Mouse (Mus musculus): ENCODE results near the gene Ifi208.
"Not testable (repeated sequence)": the region's sequence is repeated elsewhere in the genome, so short reads cannot be mapped to it uniquely, and the experiment has no call there.

Ifi208 gene

GRCm38 (mm10) chr1:173673458-173674097, at the start of gene Ifi208:
Ifi208 (plus strand) TSS chr1:173673675.
- not testable (repeated sequence) for DNase-seq

- DNase-seq: no peak
These were observed 49.4 kb upstream of the Ifi208 start for GRCm38 (mm10) chr1:173624052-173624451.

DNA sequence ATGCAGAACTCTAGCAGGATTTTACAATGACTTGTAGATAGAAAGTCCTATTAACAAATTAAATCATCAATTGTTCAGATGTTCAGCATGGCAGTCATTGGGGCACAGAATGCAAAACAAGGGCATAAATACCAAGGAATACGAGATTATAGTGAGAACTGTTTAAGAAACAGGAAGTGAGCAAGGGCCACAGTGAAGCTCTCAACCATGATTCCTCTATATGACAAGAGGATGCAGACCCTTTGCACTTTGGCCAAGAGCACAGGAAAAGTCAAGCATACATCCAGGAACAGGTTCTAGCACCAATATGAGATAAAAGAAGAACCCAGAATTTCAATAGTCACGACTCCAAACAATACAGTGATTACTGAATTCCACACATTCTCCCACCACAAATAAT, 46.8 kb upstream of the Ifi208 start:
- DNase-seq: no peak

DNA sequence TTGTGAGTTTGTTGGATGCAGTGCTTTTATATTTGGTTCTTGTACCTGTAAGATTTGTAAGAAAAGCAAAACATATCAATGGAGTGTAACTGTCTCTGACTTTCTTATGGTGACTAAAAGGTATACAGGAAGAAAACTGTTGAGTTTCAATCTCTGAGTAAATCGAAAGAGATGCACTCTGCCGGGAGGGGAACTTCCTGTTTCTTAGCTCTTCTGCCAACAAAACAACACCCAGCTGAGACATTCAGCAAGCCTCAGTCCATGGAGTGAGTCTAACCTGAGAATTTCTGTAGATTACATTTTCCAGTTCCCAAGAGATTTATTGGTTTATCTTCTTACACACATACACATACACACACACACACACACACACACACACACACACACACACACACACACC, 42.9 kb upstream of the Ifi208 start, which contains the start of gene Ifi209:
Gene Ifi209, plus strand, starts transcription at position 296 of the 400 bp plus-strand sequence.
- DNase-seq: peak in 1 of 2 experiments; percentile 5

- DNase-seq: no peak
These were observed 39.4 kb upstream of the Ifi208 start for GRCm38 (mm10) chr1:173633969-173634645.

DNA sequence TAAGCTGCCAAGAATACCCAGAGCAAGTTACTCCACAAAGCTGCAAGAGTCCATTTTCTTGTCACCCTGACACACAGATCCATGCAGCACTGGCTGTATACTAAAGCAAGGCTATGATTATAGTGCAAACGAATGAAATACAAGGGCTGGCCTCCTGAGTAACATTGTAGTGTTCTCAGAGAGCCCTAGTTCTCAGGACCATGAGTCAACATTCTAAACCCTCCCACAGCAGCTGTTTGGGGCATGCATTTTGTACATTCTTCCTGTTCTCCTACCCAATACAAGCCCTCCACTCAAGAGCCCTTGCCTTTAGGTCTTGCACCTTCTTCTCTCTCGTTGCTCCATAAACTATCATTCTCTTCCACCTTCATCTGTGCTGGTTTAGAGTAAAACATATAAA, 28.1 kb upstream of the Ifi208 start:
- no peak for DNase-seq

DNA sequence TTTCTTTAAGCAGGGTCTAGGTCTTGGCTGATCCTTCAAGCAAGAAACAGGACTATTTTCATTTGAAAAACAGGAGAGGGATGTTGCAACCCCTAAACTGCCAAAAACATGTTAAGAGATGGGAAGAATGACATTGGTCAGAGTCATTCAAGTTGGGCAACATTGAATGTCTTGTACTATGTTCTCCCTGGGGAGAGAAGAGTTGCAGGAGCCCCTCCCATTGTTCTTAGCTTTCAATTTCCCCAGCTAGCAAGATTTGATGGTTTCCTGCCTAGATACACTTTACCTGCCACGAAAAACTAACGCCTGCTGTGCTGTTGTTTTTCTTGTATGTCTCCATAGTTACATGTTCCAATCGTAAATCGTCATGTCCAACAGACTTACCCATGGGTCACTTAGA, 15.5 kb upstream of the Ifi208 start:
- no peak for DNase-seq

DNA sequence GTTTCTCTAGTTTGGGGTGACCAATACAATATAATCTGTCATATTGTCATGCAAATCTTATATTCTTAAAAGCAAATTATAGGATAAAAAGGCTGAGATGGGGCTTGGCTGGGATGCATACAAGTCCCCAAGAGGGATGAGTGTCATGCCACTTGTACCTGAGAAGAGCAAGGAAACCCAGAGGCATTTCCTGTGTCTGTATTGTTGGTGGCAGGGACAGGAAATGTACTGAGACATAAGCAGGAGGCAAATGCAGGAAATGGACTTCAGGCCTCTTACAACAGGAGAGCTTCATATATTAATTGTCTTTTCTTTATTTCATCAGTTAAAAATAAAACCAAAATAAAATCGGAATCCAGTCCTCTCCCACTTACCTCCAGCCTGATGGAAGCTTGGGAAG, 5.1 kb downstream of the Ifi208 start:
- DNase-seq: not testable (repeated sequence)

GRCm38 (mm10) chr1:173694270-173694669, 20.8 kb downstream of the Ifi208 start:
- no peak for DNase-seq

DNA sequence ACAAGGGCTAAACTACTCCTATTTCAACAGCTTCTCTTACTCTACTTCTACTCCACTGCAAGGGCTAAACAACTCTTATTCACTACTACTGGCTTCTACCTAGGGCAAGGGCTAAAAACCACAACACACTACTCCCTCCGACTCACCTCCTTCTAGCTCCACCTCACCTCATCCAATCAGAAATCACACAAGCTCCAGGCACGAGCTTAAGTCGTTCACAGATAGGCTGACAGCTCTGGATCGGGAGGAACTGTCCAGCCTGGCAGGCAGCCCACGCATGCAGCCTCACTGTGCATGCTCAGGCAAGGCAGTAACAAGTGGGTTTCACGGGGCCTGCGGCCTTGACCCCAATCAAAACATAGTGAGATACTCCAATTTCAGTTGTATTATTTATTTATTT, 59.7 kb downstream of the Ifi208 start:
- DNase-seq: no peak

DNA sequence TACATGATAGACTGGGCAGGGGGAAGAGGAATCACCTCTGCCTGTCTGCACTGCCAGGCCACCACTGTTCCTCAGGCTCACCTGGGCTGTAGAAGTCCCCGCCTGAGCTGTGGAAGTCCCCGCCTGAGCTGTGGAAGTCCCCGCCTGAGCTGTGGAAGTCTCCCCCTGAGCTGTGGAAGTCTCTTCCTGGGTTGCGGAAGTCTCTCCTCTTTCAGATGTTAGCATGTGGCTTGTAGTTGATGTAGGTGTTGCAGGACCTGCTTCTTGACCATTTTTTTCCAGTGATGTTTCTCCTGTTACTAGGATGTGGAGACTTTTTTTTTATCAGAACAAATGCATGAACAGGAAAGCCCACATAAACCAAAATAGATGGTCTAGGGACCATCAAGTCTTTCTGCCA, 61.5 kb downstream of the Ifi208 start:
- DNase-seq: not testable (repeated sequence)

DNA sequence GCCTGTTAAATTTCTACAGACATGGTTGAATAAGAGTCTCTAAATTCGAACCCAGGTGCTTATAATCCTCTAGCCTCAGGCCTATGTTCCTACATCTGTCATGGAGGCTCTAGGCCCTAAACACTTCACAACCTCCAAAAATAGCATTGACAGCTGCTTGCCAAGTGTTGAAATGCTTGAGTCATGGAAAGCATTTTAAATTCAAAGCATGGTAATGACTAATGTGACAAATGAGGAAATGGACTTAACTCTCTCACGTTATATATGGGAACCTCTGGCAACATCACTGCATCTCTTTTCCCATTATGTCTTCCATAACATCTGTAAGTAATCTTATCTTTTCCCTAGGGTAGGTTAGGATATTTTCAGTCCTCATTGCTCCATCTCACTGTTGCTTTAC, 63.5 kb downstream of the Ifi208 start:
- no peak for DNase-seq

GRCm38 (mm10) chr1:173740537-173740936, 67.1 kb downstream of the Ifi208 start:
- no peak for DNase-seq

GRCm38 (mm10) chr1:173741656-173742055, 68.2 kb downstream of the Ifi208 start, which contains the start of gene Ifi207:
Ifi207 (minus strand) TSS chr1:173741747.
- no peak for DNase-seq

DNA sequence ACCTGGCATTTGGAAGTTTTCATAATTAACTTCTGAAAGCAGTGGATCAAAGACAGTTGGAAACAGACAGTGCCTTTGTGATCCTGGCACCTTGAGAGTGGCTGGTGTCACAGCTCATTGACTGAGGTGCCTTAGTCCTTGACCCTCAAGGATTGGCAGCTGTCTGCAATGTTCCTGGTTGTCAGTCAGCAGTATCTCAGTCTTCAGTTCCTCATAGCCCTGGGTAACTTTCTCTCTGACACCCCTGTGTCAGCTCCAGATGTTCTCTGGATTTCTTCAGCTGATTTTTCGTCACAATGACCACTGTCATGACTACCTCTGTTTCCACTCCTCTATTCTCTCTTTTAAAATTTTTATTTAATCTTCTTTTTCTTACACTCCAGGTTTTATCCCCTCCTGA, 68.8 kb downstream of the Ifi208 start:
- DNase-seq: no peak

All from lung, postnatal 4 days (tissue).